Mouse (Mus musculus) midbrain, embryonic 15.5 days (tissue): Measurements from ENCODE around the gene Fga. TPM values are rescaled to one million over a fixed set of nuclear protein-coding genes. Genes with fewer than 3 reads are reported as not detected.

Source experiments
- ATAC-seq: fragments of 200-750 bp; cut with Nextera tagmentation; replicated peaks from 2 replicates; pipeline ENCODE4 v1.8.0; 2017; ENCODE audit warnings: moderate TSS enrichment
- H3K27ac ChIP-seq: fragments of 300-500 bp; sonication (generic); 2 replicates; pipeline ENCODE4 v1.5.1; 2015; ENCODE audit warnings: mild to moderate bottlenecking, inconsistent platforms
- H3K27me3 ChIP-seq: fragments of 300-500 bp; sonication (generic); replicated peaks from 2 replicates; pipeline ENCODE4 v1.6.1; 2015; ENCODE audit warnings: inconsistent platforms
- H3K36me3 ChIP-seq: fragments of 300-500 bp; sonication (generic); replicated peaks from 2 replicates; pipeline ENCODE4 v1.6.1; 2015; ENCODE audit warnings: inconsistent platforms
- H3K4me1 ChIP-seq: fragments of 300-500 bp; sonication (generic); 2 replicates; pipeline ENCODE4 v1.6.1; 2015; ENCODE audit warnings: inconsistent platforms
- H3K4me2 ChIP-seq: fragments of 300-500 bp; sonication (generic); 2 replicates; pipeline ENCODE4 v1.6.1; 2015; ENCODE audit warnings: inconsistent platforms, mild to moderate bottlenecking, moderate library complexity
- H3K4me3 ChIP-seq: fragments of 300-500 bp; sonication (generic); 2 replicates; pipeline ENCODE4 v1.5.1; 2015; ENCODE audit warnings: mild to moderate bottlenecking, inconsistent platforms
- H3K9ac ChIP-seq: fragments of 300-500 bp; sonication (generic); 2 replicates; pipeline ENCODE4 v1.6.1; 2015; ENCODE audit warnings: mild to moderate bottlenecking, inconsistent platforms
- H3K9me3 ChIP-seq: fragments of 300-500 bp; sonication (generic); 2 replicates; pipeline ENCODE4 v1.6.1; 2016; ENCODE audit warnings: inconsistent platforms
- WGBS: fragments of 180-500 bp; shearing (Covaris S2); methylation state at CpG from one replicate; pipeline ENCODE4 v1.1.7; 2015; ENCODE audit warnings: mixed read lengths; 5-methylcytosine and 5-hydroxymethylcytosine counted together
- polyA plus RNA-seq: library from polyadenylated mRNA; unstranded; fragments of >200 nt; fragmentation: Nextera tagmentation; extraction: Ambion mirVana; gene quantifications from 2 replicates; pipeline ENCODE4 v1.2.1, GENCODE M21; 2015

The Fga gene
- polyA plus RNA-seq, 1 experiment from 2014 or later, result not detected

- H3K36me3 ChIP-seq, result no peaks in the 10 kb centered on the region
- H3K9me3 ChIP-seq, result no peaks in the 10 kb centered on the region
- no peak for ATAC-seq
- H3K27me3 ChIP-seq, result no peaks in the 10 kb centered on the region
- H3K4me3 ChIP-seq, result no peak overlapping the region
- H3K4me2 ChIP-seq, result no peak overlapping the region
- no peaks in the 10 kb centered on the region for H3K4me1 ChIP-seq
- no peak overlapping the region for H3K27ac ChIP-seq
- WGBS, result 94% methylated on average over 7 of the region's 7 CpGs
- no peak overlapping the region for H3K9ac ChIP-seq
Observed at GRCm38 (mm10) chr3:83004801-83005200, 21.1 kb upstream of the Fga start.

- no peaks in the 10 kb centered on the region for H3K9me3 ChIP-seq
- H3K4me2 ChIP-seq, result no peak within 1 kb of the TSS
- ATAC-seq, result no peak
- no peaks in the 10 kb centered on the region for H3K4me1 ChIP-seq
- H3K27me3 ChIP-seq, result no peaks in the 10 kb centered on the region
- H3K27ac ChIP-seq, result no peak within 1 kb of the TSS
- no peaks in the 10 kb centered on the region for H3K36me3 ChIP-seq
- no peak within 1 kb of the TSS for H3K9ac ChIP-seq
- no peak within 1 kb of the TSS for H3K4me3 ChIP-seq
- 55% methylated on average over 7 of the region's 7 CpGs for WGBS
Observed at GRCm38 (mm10) chr3:83007557-83007956, 18.3 kb upstream of the Fga start, which contains the start of gene Fgg. TSS of gene Fgg (plus strand) at chr3:83007724.

GRCm38 (mm10) chr3:83010291-83010690, 15.6 kb upstream of the Fga start:
- ATAC-seq, result no peak
- Histone ChIP-seq H3K9me3 (no peaks in the 10 kb centered on the region), H3K27ac (no peak overlapping the region), H3K9ac (no peak overlapping the region), H3K4me2 (no peak overlapping the region), H3K36me3 (no peaks in the 10 kb centered on the region), H3K4me3 (no peak overlapping the region), H3K27me3 (no peaks in the 10 kb centered on the region), H3K4me1 (no peaks in the 10 kb centered on the region)
- WGBS, result 83% methylated on average over 11 of the region's 11 CpGs

GRCm38 (mm10) chr3:83011136-83011535, 14.7 kb upstream of the Fga start:
- Histone ChIP-seq H3K9me3 (no peaks in the 10 kb centered on the region), H3K27ac (no peak overlapping the region), H3K4me1 (no peaks in the 10 kb centered on the region), H3K4me3 (no peak overlapping the region), H3K4me2 (no peak overlapping the region), H3K27me3 (no peaks in the 10 kb centered on the region), H3K36me3 (no peaks in the 10 kb centered on the region), H3K9ac (no peak overlapping the region)
- whole genome bisulfite sequencing, result 94% methylated on average over 4 of the region's 4 CpGs
- no peak for ATAC-seq

GRCm38 (mm10) chr3:83011565-83011964, 14.3 kb upstream of the Fga start:
- Histone ChIP-seq H3K27ac (no peak overlapping the region), H3K9me3 (no peaks in the 10 kb centered on the region), H3K27me3 (no peaks in the 10 kb centered on the region), H3K4me1 (no peaks in the 10 kb centered on the region), H3K4me3 (no peak overlapping the region), H3K4me2 (no peak overlapping the region), H3K36me3 (no peaks in the 10 kb centered on the region), H3K9ac (no peak overlapping the region)
- 0 out of 2 replicates have a peak, but pooled peaks have one; percentile 24 for ATAC-seq
- 58% methylated on average over 4 of the region's 4 CpGs for WGBS

- H3K4me3 ChIP-seq, result no peak overlapping the region
- H3K4me1 ChIP-seq, result no peaks in the 10 kb centered on the region
- no peaks in the 10 kb centered on the region for H3K9me3 ChIP-seq
- no peak overlapping the region for H3K9ac ChIP-seq
- WGBS, result 94% methylated on average over 19 of the region's 19 CpGs
- no peaks in the 10 kb centered on the region for H3K36me3 ChIP-seq
- no peak overlapping the region for H3K27ac ChIP-seq
- no peaks in the 10 kb centered on the region for H3K27me3 ChIP-seq
- ATAC-seq, result no peak
- H3K4me2 ChIP-seq, result no peak overlapping the region
Observed at GRCm38 (mm10) chr3:83012636-83013035, 13.2 kb upstream of the Fga start.

- Histone ChIP-seq H3K27me3 (no peaks in the 10 kb centered on the region), H3K27ac (no peak overlapping the region), H3K9me3 (no peaks in the 10 kb centered on the region), H3K9ac (no peak overlapping the region), H3K36me3 (no peaks in the 10 kb centered on the region), H3K4me2 (no peak overlapping the region), H3K4me1 (no peaks in the 10 kb centered on the region), H3K4me3 (no peak overlapping the region)
- WGBS, result 90% methylated on average over 10 of the region's 10 CpGs
- no peak for ATAC-seq
Observed at GRCm38 (mm10) chr3:83013951-83014350, 11.9 kb upstream of the Fga start.

GRCm38 (mm10) chr3:83016236-83016635, 9.6 kb upstream of the Fga start:
- H3K9ac ChIP-seq, result no peak overlapping the region
- no peak overlapping the region for H3K4me2 ChIP-seq
- 80% methylated on average over 1 of the region's 1 CpGs for WGBS
- H3K9me3 ChIP-seq, result no peaks in the 10 kb centered on the region
- H3K27me3 ChIP-seq, result no peaks in the 10 kb centered on the region
- H3K27ac ChIP-seq, result no peak overlapping the region
- H3K36me3 ChIP-seq, result no peaks in the 10 kb centered on the region
- H3K4me3 ChIP-seq, result no peak overlapping the region
- no peak for ATAC-seq
- no peaks in the 10 kb centered on the region for H3K4me1 ChIP-seq

- ATAC-seq, result no peak
- H3K4me2 ChIP-seq, result no peak overlapping the region
- no peaks in the 10 kb centered on the region for H3K9me3 ChIP-seq
- no peak overlapping the region for H3K27ac ChIP-seq
- WGBS, result 87% methylated on average over 2 of the region's 2 CpGs
- H3K4me1 ChIP-seq, result no peaks in the 10 kb centered on the region
- H3K27me3 ChIP-seq, result no peaks in the 10 kb centered on the region
- no peak overlapping the region for H3K4me3 ChIP-seq
- no peaks in the 10 kb centered on the region for H3K36me3 ChIP-seq
- H3K9ac ChIP-seq, result no peak overlapping the region
Observed at GRCm38 (mm10) chr3:83020387-83020786, 5.5 kb upstream of the Fga start.

GRCm38 (mm10) chr3:83021176-83021575, 4.7 kb upstream of the Fga start:
- Histone ChIP-seq H3K4me1 (no peaks in the 10 kb centered on the region), H3K9ac (no peak overlapping the region), H3K4me2 (no peak overlapping the region), H3K27ac (no peak overlapping the region), H3K36me3 (no peaks in the 10 kb centered on the region), H3K9me3 (no peaks in the 10 kb centered on the region), H3K4me3 (no peak overlapping the region), H3K27me3 (no peaks in the 10 kb centered on the region)
- no peak for ATAC-seq
- 88% methylated on average over 5 of the region's 5 CpGs for WGBS

- WGBS, result 58% methylated on average over 6 of the region's 6 CpGs
Observed at GRCm38 (mm10) chr3:83025036-83025435, 840 bp upstream of the Fga start.

GRCm38 (mm10) chr3:83027546-83028251, 1.8 kb downstream of the Fga start:
- no peaks in the 10 kb centered on the region for H3K9me3 ChIP-seq
- no peaks in the 10 kb centered on the region for H3K36me3 ChIP-seq
- no peak overlapping the region for H3K4me3 ChIP-seq
- no peak overlapping the region for H3K27ac ChIP-seq
- no peak for ATAC-seq
- H3K9ac ChIP-seq, result no peak overlapping the region
- no peaks in the 10 kb centered on the region for H3K4me1 ChIP-seq
- no peaks in the 10 kb centered on the region for H3K27me3 ChIP-seq
- WGBS, result 84% methylated on average over 9 of the region's 9 CpGs
- no peak overlapping the region for H3K4me2 ChIP-seq

More at GRCm38 (mm10) chr3:83025036-83025435, 840 bp upstream of the Fga start:
- H3K9me3 ChIP-seq, result no peaks in the 10 kb centered on the region
- H3K9ac ChIP-seq, result no peak overlapping the region
- no peak for ATAC-seq
- no peak overlapping the region for H3K4me2 ChIP-seq
- H3K27ac ChIP-seq, result no peak overlapping the region
- no peaks in the 10 kb centered on the region for H3K27me3 ChIP-seq
- H3K4me3 ChIP-seq, result no peak overlapping the region
- no peaks in the 10 kb centered on the region for H3K4me1 ChIP-seq
- H3K36me3 ChIP-seq, result no peaks in the 10 kb centered on the region

GRCm38 (mm10) chr3:83030331-83030730, 4.5 kb downstream of the Fga start:
- Histone ChIP-seq H3K4me2 (no peak overlapping the region), H3K4me3 (no peak overlapping the region), H3K27me3 (no peaks in the 10 kb centered on the region), H3K9ac (no peak overlapping the region), H3K36me3 (no peaks in the 10 kb centered on the region), H3K4me1 (no peaks in the 10 kb centered on the region), H3K9me3 (no peaks in the 10 kb centered on the region), H3K27ac (no peak overlapping the region)
- no peak for ATAC-seq
- WGBS, result 71% methylated on average over 4 of the region's 4 CpGs
